Mouse (Mus musculus): Measurements from ENCODE around the gene Gm21541. TPM values are rescaled to one million over a fixed set of nuclear protein-coding genes. Genes with fewer than 3 reads are reported as not detected.
"Not testable (repeated sequence)": the region's sequence is repeated elsewhere in the genome, so short reads cannot be mapped to it uniquely, and the experiment has no call there.

Gm21541 gene
- 12.4 and 22.8 TPM in 2 replicates for polyA plus RNA-seq (2012; rRNA removed)

DNA sequence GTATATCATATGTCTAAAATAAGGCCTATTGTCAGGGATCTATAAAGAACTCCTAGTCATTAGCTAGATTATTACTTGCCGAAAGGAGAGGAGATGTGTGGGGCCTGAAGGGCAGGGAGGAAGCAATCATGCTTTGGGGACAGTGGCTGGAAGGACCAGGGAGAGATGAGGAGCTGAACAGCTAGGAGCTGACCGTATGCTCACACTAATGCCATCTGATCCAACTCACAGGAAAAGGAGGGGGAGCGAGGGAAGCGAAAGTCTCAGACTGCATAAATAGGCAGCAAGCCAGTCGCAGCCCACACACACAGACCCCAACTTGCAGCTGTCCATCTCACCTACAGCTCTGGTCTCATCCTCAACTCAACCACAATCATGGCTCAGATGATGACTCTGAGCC is at the start of gene Gm21541:
Gm21541 (plus strand) TSS at position 301 of the 400 bp plus-strand sequence.
- not testable (repeated sequence) for H3K4me3 ChIP-seq (ENCODE audit: control insufficient read depth, insufficient read depth, low read length); H3K27ac ChIP-seq (ENCODE audit: control insufficient read depth, insufficient read depth, low read length); H3K27me3 ChIP-seq (ENCODE audit: control insufficient read depth, insufficient read depth, low read length); H3K36me3 ChIP-seq (ENCODE audit: control insufficient read depth, insufficient read depth, low read length); H3K4me1 ChIP-seq (replicated peaks; ENCODE audit: control insufficient read depth, insufficient read depth, low read length); DNase-seq
- no CpG with 5 or more reads among the region's 5 CpGs for WGBS

DNA sequence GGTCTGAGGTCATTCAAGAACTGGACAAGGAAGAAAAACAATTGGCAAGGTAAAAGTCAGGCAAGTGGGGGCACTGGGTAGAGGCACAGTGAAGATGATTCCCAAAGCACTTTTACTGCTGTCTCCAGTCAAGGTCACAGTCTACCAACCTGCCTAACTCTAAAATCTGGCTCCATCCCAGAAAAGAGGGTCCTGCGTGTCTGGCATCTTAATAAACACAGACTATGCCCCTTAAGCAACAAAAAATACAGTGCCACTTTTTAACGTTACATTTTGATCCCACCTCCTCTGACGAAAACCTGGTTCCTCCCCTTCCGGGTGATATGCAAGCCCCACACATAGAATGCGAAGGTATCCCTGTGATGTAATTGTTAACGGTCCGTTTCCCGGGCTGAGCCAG is 37.9 kb downstream of the Gm21541 start, which contains the start of gene Gm20878:
Gm20878 (plus strand) TSS at position 301 of the 400 bp plus-strand sequence.
- H3K27me3 ChIP-seq (ENCODE audit: control insufficient read depth, insufficient read depth, low read length); H3K36me3 ChIP-seq (ENCODE audit: control insufficient read depth, insufficient read depth, low read length); DNase-seq; H3K27ac ChIP-seq (ENCODE audit: control insufficient read depth, insufficient read depth, low read length); H3K4me1 ChIP-seq (replicated peaks; ENCODE audit: control insufficient read depth, insufficient read depth, low read length); H3K4me3 ChIP-seq (ENCODE audit: control insufficient read depth, insufficient read depth, low read length): not testable (repeated sequence)
- no CpG with 5 or more reads among the region's 8 CpGs for WGBS

Other genes with a start within 250 kb of the Gm21541 start
- gene Cntfr, start 206.5 kb upstream of the Gm21541 start, polyA plus RNA-seq (2012; rRNA removed): 2.3 and 3.0 TPM in 2 replicates
- gene Il11ra1, start 203.6 kb upstream of the Gm21541 start, polyA plus RNA-seq (2012; rRNA removed): 47.4 and 73.2 TPM in 2 replicates
- gene Rpp25l, start 190.1 kb upstream of the Gm21541 start, polyA plus RNA-seq (2012; rRNA removed): 82.8 and 94.9 TPM in 2 replicates
- gene Dctn3, start 180.4 kb upstream of the Gm21541 start, polyA plus RNA-seq (2012; rRNA removed): 60.5 and 72.8 TPM in 2 replicates
- 0.06 and 0.15 TPM in 2 replicates for gene Arid3c, start 172.5 kb upstream of the Gm21541 start, polyA plus RNA-seq (2012; rRNA removed)
- 189 and 211 TPM in 2 replicates for gene Galt, start 148.4 kb upstream of the Gm21541 start, polyA plus RNA-seq (2012; rRNA removed)
- gene Sigmar1, start 147.5 kb upstream of the Gm21541 start, polyA plus RNA-seq (2012; rRNA removed): 57.5 and 65.6 TPM in 2 replicates
- gene Ccl27a, start 129.4 kb upstream of the Gm21541 start, polyA plus RNA-seq (2012; rRNA removed): 85.4 and 97.4 TPM in 2 replicates
- gene Gm20878, start 38.0 kb downstream of the Gm21541 start, polyA plus RNA-seq (2012; rRNA removed): 4.3 and 5.9 TPM in 2 replicates
- gene Fam205a4, start 62.4 kb downstream of the Gm21541 start, polyA plus RNA-seq (2012; rRNA removed): 0.15 TPM in 2 replicates
- gene Gm21093, start 131.1 kb downstream of the Gm21541 start, polyA plus RNA-seq (2012; rRNA removed): 0.12 TPM in 1 of 2 replicates, not detected in the other
- gene Gm3893, start 187.6 kb downstream of the Gm21541 start, polyA plus RNA-seq (2012; rRNA removed): not detected in 2 replicates
- gene Gm13304, start 211.2 kb downstream of the Gm21541 start, polyA plus RNA-seq (2012; rRNA removed): not detected in 2 replicates
- gene Gm13306, start 249.8 kb downstream of the Gm21541 start, polyA plus RNA-seq (2012; rRNA removed): 20.2 and 24.2 TPM in 2 replicates

Data from thymus, adult 2 months (tissue).